Mouse (Mus musculus) testis, adult 2 months (tissue): ENCODE measurements around the gene Rbmxl2.

Experiments used
- CTCF ChIP-seq: fragments of 200-500 bp; IDR thresholded peaks from 2 replicates; pipeline ENCODE4 v1.5.1; 2012; ENCODE audit warnings: low read depth, mild to moderate bottlenecking, inconsistent platforms, low read length, moderate library complexity; ENCODE audit not compliant: control insufficient read depth, insufficient read depth, insufficient replicate concordance
- POLR2A ChIP-seq: fragments of 200-500 bp; IDR thresholded peaks from 2 replicates; pipeline ENCODE4 v1.6.1; 2012; ENCODE audit warnings: low read depth, mild to moderate bottlenecking, inconsistent platforms, low read length, moderate library complexity; ENCODE audit not compliant: control insufficient read depth

- TF ChIP-seq CTCF (no peak), POLR2A (no peak)
Measured at GRCm38 (mm10) chr7:107216845-107217244, 7.6 kb downstream of the Rbmxl2 start.
